Mouse (Mus musculus) forebrain, embryonic 11.5 days (tissue): ENCODE data around the gene Gm21988. TPM values are rescaled to one million over a fixed set of nuclear protein-coding genes. Genes with fewer than 3 reads are reported as not detected.

Source experiments
- ATAC-seq: fragments of 200-750 bp; cut with Nextera tagmentation; replicated peaks from 2 replicates; pipeline ENCODE4 v1.8.0; 2017; ENCODE audit warnings: moderate TSS enrichment; ENCODE audit not compliant: low FRiP score
- DNase-seq: peaks from one replicate; pipeline ENCODE4 v3.0.0-alpha.2; 2017; ENCODE audit warnings: low spot score
- H3K27ac ChIP-seq: fragments of 300-500 bp; sonication (generic); 2 replicates; pipeline ENCODE4 v1.5.1; 2014; ENCODE audit warnings: low read depth, low read length
- H3K27me3 ChIP-seq: fragments of 300-500 bp; sonication (generic); 2 replicates; pipeline ENCODE4 v1.6.1; 2014; ENCODE audit warnings: mild to moderate bottlenecking, low read length, mixed read lengths; ENCODE audit not compliant: control insufficient read depth, insufficient read depth
- H3K36me3 ChIP-seq: fragments of 300-500 bp; sonication (generic); 2 replicates; pipeline ENCODE4 v1.6.1; 2014; ENCODE audit warnings: mild to moderate bottlenecking, low read length, moderate library complexity, mixed read lengths; ENCODE audit not compliant: control insufficient read depth, insufficient read depth
- H3K4me1 ChIP-seq: fragments of 300-500 bp; sonication (generic); replicated peaks from 2 replicates; pipeline ENCODE4 v1.6.1; 2014; ENCODE audit warnings: low read length, mixed read lengths; ENCODE audit not compliant: control insufficient read depth, insufficient read depth
- H3K4me2 ChIP-seq: fragments of 300-500 bp; sonication (generic); 2 replicates; pipeline ENCODE4 v1.6.1; 2014; ENCODE audit warnings: low read depth, mild to moderate bottlenecking, low read length, moderate library complexity, mixed read lengths; ENCODE audit not compliant: severe bottlenecking
- H3K4me3 ChIP-seq: fragments of 300-500 bp; sonication (generic); 2 replicates; pipeline ENCODE4 v1.5.1; 2014; ENCODE audit warnings: low read depth, low read length
- H3K9ac ChIP-seq: fragments of 300-500 bp; sonication (generic); 2 replicates; pipeline ENCODE4 v1.6.1; 2014; ENCODE audit warnings: low read length
- H3K9me3 ChIP-seq: fragments of 300-500 bp; sonication (generic); 2 replicates; pipeline ENCODE4 v1.6.1; 2016; ENCODE audit warnings: low read length, mixed read lengths; ENCODE audit not compliant: control insufficient read depth
- WGBS: fragments of 180-500 bp; shearing (Covaris S2); extraction: QIAGEN DNeasy Blood & Tissue Kit; methylation state at CpG from one replicate; pipeline ENCODE4 v1.1.7; 2014; 5-methylcytosine and 5-hydroxymethylcytosine counted together
- polyA plus RNA-seq: library from polyadenylated mRNA; unstranded; fragments of >200 nt; fragmentation: Nextera tagmentation; extraction: Ambion mirVana; gene quantifications from 2 replicates; pipeline ENCODE4 v1.2.1, GENCODE M21; 2014

Gene Gm21988
- polyA plus RNA-seq, 1 experiment from 2014 or later, result 9.8 TPM

DNA sequence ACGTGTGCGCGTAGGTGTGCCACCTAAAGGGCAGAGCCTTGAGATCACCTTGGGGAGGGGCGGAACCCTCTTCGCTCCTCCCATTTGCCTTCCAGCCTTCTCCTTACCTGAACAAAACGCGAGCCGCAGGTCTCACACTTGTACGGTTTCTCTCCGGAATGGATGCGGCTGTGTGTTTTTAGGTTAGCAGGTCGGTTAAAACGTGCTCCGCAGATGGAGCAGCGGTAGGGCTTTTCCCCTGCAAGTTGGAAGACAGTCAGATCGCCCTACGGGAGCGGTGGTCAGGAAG lies 13.1 kb downstream of the Gm21988 start:
- Histone ChIP-seq H3K4me3 (peak overlapping the region; percentile 16; the same call in 1 of the 2 replicates), H3K27me3 (peaks cover 51% of the 10 kb centered on the region), H3K27ac (no peak overlapping the region), H3K36me3 (no peaks in the 10 kb centered on the region), H3K9me3 (no peaks in the 10 kb centered on the region), H3K4me2 (peak overlapping the region; percentile 41), H3K4me1 (peaks cover 16% of the 10 kb centered on the region), H3K9ac (no peak overlapping the region)
- ATAC-seq (no peak), DNase-seq (no peak)
- 4% methylated on average over 18 of the region's 18 CpGs for WGBS

DNA sequence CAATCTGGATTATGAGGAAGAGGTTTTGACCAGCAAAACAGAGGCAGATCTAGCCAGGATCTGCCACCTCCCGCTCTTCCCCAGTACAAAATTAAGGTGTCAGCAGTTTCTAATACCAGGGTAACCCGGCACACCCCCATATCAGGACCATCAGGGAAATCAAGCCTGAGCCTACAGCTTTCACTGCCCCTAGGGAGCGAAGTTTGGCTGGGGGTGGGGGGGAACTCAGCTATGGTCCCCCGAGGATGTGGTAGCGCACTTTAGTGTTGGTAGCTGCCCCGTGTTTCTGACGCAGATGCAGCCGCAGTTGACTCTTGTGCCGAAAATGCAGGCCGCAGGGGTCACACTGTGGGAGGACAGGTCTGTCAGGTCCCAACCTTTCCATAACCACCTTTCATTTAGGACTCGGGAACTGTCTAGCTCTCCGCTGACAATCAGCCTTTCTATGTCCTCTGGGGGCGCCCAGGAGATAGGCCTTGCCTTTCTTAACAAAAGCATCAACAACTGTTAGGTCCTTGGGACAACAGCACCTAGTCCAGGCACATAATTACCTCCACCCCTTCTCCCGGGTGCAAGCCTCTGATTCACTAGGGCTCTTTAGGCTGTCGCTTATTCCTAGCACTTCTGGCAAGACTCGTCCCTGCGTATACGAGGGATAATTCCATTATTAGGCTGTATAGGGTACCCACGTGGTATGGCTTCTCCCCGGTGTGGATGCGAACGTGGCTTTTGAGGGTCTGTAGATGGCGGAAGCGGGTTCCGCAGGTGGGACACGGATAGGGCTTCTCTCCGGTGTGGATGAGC lies 13.6 kb downstream of the Gm21988 start:
- WGBS, result 17% methylated on average over 27 of the region's 27 CpGs
- H3K4me1 ChIP-seq, result peaks cover 19% of the 10 kb centered on the region
- ATAC-seq, result no peak
- H3K9me3 ChIP-seq, result no peaks in the 10 kb centered on the region
- peaks cover 51% of the 10 kb centered on the region for H3K27me3 ChIP-seq
- peak overlapping the region; percentile 41 for H3K4me2 ChIP-seq
- no peak for DNase-seq
- no peaks in the 10 kb centered on the region for H3K36me3 ChIP-seq
- H3K4me3 ChIP-seq, result peak overlapping the region; percentile 16; the same call in 1 of the 2 replicates
- no peak overlapping the region for H3K27ac ChIP-seq
- no peak overlapping the region for H3K9ac ChIP-seq

DNA sequence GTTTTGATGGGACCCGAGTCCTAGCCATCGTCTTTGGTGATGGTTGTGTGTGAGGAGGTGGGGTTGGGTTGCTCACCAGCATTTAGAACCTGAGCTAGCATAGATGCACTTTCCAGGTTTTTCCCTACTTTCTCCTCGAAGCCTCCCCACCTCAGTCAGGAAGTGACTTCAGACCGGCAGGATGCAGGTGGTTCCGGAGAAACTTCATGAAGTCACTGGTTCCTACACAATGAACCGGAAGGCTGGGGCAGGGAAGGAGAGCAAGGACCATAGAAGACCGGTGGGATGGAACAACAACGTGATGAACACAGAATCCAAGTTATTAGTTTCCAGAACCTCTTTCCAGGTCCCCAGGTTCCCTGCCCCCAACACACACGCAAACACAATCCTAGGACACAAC lies 15.9 kb downstream of the Gm21988 start:
- no peak for ATAC-seq
- 85% methylated on average over 9 of the region's 9 CpGs for WGBS
- Histone ChIP-seq H3K27me3 (peaks cover 34% of the 10 kb centered on the region), H3K36me3 (no peaks in the 10 kb centered on the region), H3K4me3 (no peak overlapping the region), H3K4me2 (no peak overlapping the region), H3K27ac (no peak overlapping the region), H3K4me1 (peaks cover 16% of the 10 kb centered on the region), H3K9me3 (no peaks in the 10 kb centered on the region), H3K9ac (no peak overlapping the region)
- no peak for DNase-seq

DNA sequence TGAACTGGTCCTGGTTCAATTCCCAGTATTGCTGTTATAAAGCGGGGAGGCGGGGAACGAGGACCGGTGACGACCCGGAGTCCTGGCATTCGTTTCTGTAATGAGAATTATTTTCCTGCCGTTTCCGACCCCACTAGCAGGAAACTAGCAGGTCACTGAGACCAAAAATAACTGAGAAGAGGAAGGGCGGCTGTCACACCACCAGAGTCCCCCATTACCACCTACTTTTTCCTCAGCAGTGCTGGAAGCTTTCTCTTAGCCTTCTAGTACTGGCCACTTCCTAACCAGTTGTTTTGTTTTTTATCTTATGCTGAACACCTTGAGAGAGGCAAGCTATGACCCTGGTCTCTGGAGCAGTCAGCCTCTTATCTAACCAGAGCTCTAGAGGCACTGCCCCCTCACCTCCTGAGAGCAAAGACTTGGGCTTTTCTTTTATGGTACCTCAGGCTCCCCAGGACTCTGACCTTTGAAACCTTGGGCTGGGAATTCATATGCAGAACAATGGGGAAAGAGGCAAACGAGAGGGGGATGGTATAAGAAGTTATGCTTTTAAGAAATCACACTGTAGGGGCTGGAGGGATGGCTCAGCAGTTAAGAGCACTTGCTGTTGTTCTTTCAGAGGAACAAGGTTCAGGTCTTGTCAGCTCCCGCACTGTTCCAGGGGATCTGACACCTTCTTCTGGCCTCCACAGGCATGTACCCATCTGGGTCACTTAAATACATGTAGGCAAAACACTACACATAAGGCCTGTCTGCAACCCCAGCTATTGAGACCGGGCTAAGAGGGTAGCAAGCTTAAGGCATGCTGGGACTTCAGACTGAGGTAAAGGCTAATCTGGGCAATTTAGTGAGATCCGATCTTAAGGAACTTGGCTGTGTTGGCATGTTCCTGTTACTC lies 17.8 kb downstream of the Gm21988 start:
- peak; percentile 44 for DNase-seq
- H3K4me3 ChIP-seq, result peak overlapping the region; percentile 49
- peak overlapping the region; percentile 46 for H3K9ac ChIP-seq
- H3K4me2 ChIP-seq, result peak overlapping the region; percentile 87
- H3K4me1 ChIP-seq, result peaks cover 16% of the 10 kb centered on the region; the same call in 1 of the 2 replicates
- H3K27me3 ChIP-seq, result peaks cover 16% of the 10 kb centered on the region
- no peak for ATAC-seq
- H3K36me3 ChIP-seq, result no peaks in the 10 kb centered on the region
- 0 out of 2 replicates have a peak overlapping the region, but pooled peaks have one; percentile 31 for H3K27ac ChIP-seq
- no peaks in the 10 kb centered on the region for H3K9me3 ChIP-seq
- WGBS, result 10% methylated on average over 14 of the region's 14 CpGs

GRCm38 (mm10) chr11:70220731-70221602 lies 18.7 kb downstream of the Gm21988 start, which contains the start of gene Slc16a13:
Gene Slc16a13, minus strand, starts transcription at chr11:70221064.
- H3K27me3 ChIP-seq, result peaks cover 10% of the 10 kb centered on the region
- H3K9ac ChIP-seq, result peak within 1 kb of the TSS; percentile 76
- peaks cover 12% of the 10 kb centered on the region; the same call in 1 of the 2 replicates for H3K4me1 ChIP-seq
- DNase-seq (peak; percentile 96), ATAC-seq (peak; percentile 94)
- H3K36me3 ChIP-seq, result no peaks in the 10 kb centered on the region
- under 1% methylated on average over 28 of the region's 28 CpGs for WGBS
- peak within 1 kb of the TSS; percentile 87 for H3K4me2 ChIP-seq
- H3K9me3 ChIP-seq, result no peaks in the 10 kb centered on the region
- H3K27ac ChIP-seq, result peak within 1 kb of the TSS; percentile 70
- H3K4me3 ChIP-seq, result peak within 1 kb of the TSS; percentile 49

DNA sequence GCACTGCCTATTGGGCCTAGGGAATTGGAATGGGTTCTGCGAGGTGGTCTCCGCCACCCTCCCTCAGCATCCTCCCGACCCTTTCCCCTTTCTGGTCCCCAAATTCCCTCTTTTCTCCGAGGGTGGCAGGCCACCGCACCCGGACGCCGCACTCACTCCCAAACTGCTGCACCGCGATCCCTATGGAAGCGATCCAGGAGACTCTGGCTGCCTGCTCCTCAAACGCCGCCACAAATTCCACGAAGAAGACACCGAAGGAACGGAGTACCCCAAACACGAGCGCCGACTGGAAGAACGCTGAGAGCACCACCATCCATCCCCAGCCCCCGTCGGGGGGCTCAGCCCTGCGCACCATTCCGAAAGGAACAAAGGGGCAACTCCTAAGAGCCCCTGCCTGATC lies 19.3 kb downstream of the Gm21988 start:
- WGBS, result 1% methylated on average over 24 of the region's 24 CpGs
- peaks cover 12% of the 10 kb centered on the region; the same call in 1 of the 2 replicates for H3K4me1 ChIP-seq
- no peaks in the 10 kb centered on the region for H3K9me3 ChIP-seq
- DNase-seq, result peak; percentile 60
- H3K36me3 ChIP-seq, result no peaks in the 10 kb centered on the region
- peak overlapping the region; percentile 70; the same call in 1 of the 2 replicates for H3K27ac ChIP-seq
- peaks cover 10% of the 10 kb centered on the region for H3K27me3 ChIP-seq
- peak overlapping the region; percentile 87 for H3K4me2 ChIP-seq
- peak overlapping the region; percentile 49 for H3K4me3 ChIP-seq
- no peak for ATAC-seq
- peak overlapping the region; percentile 76 for H3K9ac ChIP-seq

DNA sequence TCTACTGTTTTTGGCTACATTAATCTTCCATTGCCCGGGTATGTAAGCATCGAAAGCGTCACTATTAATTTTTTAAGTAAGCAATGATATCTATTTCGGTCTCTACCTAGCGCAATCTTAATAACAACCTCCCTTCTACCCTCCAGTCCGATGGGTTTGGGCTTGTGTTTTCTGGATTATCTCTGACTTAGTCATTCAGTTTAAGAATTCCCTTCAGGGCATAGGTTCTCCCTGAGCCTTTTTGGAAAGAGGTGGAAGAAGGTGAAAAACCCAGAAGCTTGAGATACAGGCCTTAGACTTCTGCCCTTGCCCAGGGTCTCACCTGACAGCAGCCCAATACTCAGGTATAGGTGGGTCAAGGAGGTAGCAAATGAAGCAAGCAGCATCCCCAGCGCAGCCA lies 19.8 kb downstream of the Gm21988 start:
- 52% methylated on average over 7 of the region's 7 CpGs for WGBS
- peak overlapping the region; percentile 49 for H3K4me3 ChIP-seq
- no peak for DNase-seq
- no peak for ATAC-seq
- H3K36me3 ChIP-seq, result no peaks in the 10 kb centered on the region
- no peak overlapping the region for H3K27ac ChIP-seq
- peak overlapping the region; percentile 87 for H3K4me2 ChIP-seq
- peaks cover 14% of the 10 kb centered on the region for H3K27me3 ChIP-seq
- peaks cover 12% of the 10 kb centered on the region; the same call in 1 of the 2 replicates for H3K4me1 ChIP-seq
- H3K9ac ChIP-seq, result peak overlapping the region; percentile 76
- no peaks in the 10 kb centered on the region for H3K9me3 ChIP-seq
